Mouse (Mus musculus): Measurements from ENCODE around the gene Mpp2. TPM values are rescaled to one million over a fixed set of nuclear protein-coding genes. Genes with fewer than 3 reads are reported as not detected.
A peak's percentile ranks its signal among the peaks of the same experiment; 100 is the strongest.

The Mpp2 gene
- total and polyA plus RNA-seq, 2 experiments from 2014 or later, result 21.4 to 27.3 TPM

DNA sequence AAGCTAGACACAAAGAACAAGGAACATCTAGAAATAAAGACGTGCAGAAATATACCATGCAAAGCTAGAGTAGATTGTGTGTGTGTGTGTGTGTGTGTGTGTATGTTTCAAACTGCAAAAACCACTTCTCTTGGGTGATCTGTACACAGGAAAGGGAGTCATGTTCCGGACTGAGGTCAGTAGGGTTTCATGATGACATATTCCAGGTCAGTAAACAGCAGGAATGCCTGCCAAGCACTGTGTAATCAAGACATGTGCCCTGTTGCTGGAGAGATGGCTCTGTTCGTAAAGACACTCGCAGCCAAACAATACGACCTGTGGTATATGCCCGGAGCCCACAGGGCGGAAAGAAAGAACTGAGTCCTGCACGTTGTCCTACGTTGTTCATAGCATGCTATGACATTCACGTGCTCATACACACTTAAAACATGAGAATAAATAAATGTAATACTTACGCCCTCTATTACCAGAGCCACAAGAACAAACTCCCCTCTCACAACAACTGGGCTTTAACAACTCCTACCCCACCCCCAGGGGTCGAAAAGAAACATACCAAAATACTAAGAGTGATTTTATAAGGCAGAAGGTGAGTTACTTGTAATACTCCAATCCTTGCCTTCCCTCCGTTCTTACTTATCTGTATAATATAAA lies 48.7 kb downstream of the Mpp2 start:
- no peak for ATAC-seq
- TF ChIP-seq CTCF (IDR thresholded peaks at IDR 0.05; ENCODE audit: low read depth), result no peak
- H3K27ac ChIP-seq (ENCODE audit: low read depth, low read length), result no peak overlapping the region
- no peaks in the 10 kb centered on the region for H3K4me1 ChIP-seq (ENCODE audit: insufficient read depth)
- 65% methylated on average over 13 of the region's 13 CpGs for WGBS
- no peak for DNase-seq
- no peaks in the 10 kb centered on the region for H3K27me3 ChIP-seq (ENCODE audit: insufficient read depth, low read length)
- H3K36me3 ChIP-seq (ENCODE audit: insufficient read depth), result no peaks in the 10 kb centered on the region
- no peak overlapping the region for H3K4me3 ChIP-seq (ENCODE audit: low read depth, low read length)
- no peaks in the 10 kb centered on the region for H3K9me3 ChIP-seq (ENCODE audit: low read length)
- H3K9ac ChIP-seq, result no peak overlapping the region
- H3K4me2 ChIP-seq (ENCODE audit: low read depth), result no peak overlapping the region

DNA sequence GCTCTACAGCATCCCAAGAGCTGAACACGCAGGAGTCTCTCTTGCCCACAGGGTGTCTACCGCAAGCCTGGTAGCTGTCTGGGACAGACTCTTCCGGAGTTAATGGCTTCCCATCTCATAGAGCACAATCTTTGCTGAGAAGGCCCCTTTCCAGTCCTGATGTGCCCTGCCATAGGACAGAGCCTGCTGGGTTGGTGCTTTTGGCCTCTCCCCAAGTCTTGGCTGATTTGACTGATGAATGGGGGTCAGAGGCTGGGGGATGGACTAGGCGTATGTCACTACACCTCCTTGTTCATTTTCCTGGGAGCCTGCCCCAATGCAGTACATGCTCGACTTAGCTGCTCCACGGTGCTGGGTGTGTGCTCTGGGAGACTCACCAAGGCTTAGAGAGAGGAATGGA lies 50.5 kb downstream of the Mpp2 start:
- Histone ChIP-seq H3K4me1 (ENCODE audit: insufficient read depth) (no peaks in the 10 kb centered on the region), H3K27ac (ENCODE audit: low read depth, low read length) (no peak overlapping the region), H3K4me3 (ENCODE audit: low read depth, low read length) (no peak overlapping the region), H3K36me3 (ENCODE audit: insufficient read depth) (no peaks in the 10 kb centered on the region), H3K9ac (no peak overlapping the region), H3K27me3 (ENCODE audit: insufficient read depth, low read length) (no peaks in the 10 kb centered on the region), H3K4me2 (ENCODE audit: low read depth) (no peak overlapping the region), H3K9me3 (ENCODE audit: low read length) (no peaks in the 10 kb centered on the region)
- ATAC-seq (no peak), DNase-seq (no peak)
- TF ChIP-seq CTCF (IDR thresholded peaks at IDR 0.05; ENCODE audit: low read depth), result no peak
- WGBS, result 77% methylated on average over 6 of the region's 6 CpGs

- H3K4me1 ChIP-seq (ENCODE audit: insufficient read depth), result no peaks in the 10 kb centered on the region
- no peak for ATAC-seq
- WGBS, result 73% methylated on average over 7 of the region's 7 CpGs
- no peaks in the 10 kb centered on the region for H3K27me3 ChIP-seq (ENCODE audit: insufficient read depth, low read length)
- no peak for TF ChIP-seq CTCF (IDR thresholded peaks at IDR 0.05; ENCODE audit: low read depth)
- H3K36me3 ChIP-seq (ENCODE audit: insufficient read depth), result no peaks in the 10 kb centered on the region
- DNase-seq, result no peak
- no peak overlapping the region for H3K4me3 ChIP-seq (ENCODE audit: low read depth, low read length)
- no peak overlapping the region for H3K4me2 ChIP-seq (ENCODE audit: low read depth)
- no peak overlapping the region for H3K9ac ChIP-seq
- H3K27ac ChIP-seq (ENCODE audit: low read depth, low read length), result no peak overlapping the region
- no peaks in the 10 kb centered on the region for H3K9me3 ChIP-seq (ENCODE audit: low read length)
Measured at GRCm38 (mm10) chr11:102036336-102036735, 52.0 kb downstream of the Mpp2 start.

GRCm38 (mm10) chr11:102035456-102035960 lies 52.8 kb downstream of the Mpp2 start:
- H3K4me1 ChIP-seq (ENCODE audit: insufficient read depth), result no peaks in the 10 kb centered on the region
- no peak overlapping the region for H3K27ac ChIP-seq (ENCODE audit: low read depth, low read length)
- 76% methylated on average over 5 of the region's 5 CpGs for WGBS
- no peaks in the 10 kb centered on the region for H3K36me3 ChIP-seq (ENCODE audit: insufficient read depth)
- DNase-seq (no peak), ATAC-seq (no peak)
- no peaks in the 10 kb centered on the region for H3K27me3 ChIP-seq (ENCODE audit: insufficient read depth, low read length)
- H3K9ac ChIP-seq, result no peak overlapping the region
- H3K4me2 ChIP-seq (ENCODE audit: low read depth), result no peak overlapping the region
- H3K4me3 ChIP-seq (ENCODE audit: low read depth, low read length), result no peak overlapping the region
- TF ChIP-seq CTCF (IDR thresholded peaks at IDR 0.05; ENCODE audit: low read depth), result no peak
- no peaks in the 10 kb centered on the region for H3K9me3 ChIP-seq (ENCODE audit: low read length)

DNA sequence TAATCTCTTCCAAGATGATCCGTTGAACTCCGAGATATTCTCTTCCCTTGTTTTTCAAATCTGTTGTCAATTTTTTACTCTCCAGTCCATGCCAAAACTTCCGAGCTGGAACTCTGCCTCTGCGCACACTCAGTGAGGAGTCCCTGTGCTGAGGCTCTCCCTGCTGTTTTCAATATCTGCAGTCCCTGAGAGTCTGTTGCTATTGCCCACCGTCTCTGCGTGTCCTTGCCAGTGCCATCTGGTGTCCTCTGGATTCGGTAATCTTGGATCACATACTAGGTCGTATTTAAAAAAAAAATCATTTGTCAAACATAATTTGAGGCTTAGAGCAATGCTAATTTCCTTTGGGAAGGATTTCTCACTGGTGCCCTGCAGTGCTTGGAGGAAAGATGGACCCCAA lies 53.4 kb downstream of the Mpp2 start:
- peak; percentile 45 for DNase-seq
- WGBS, result 43% methylated on average over 8 of the region's 8 CpGs
- no peak overlapping the region for H3K4me2 ChIP-seq (ENCODE audit: low read depth)

GRCm38 (mm10) chr11:102033055-102033591 lies 55.2 kb downstream of the Mpp2 start:
- no peak for TF ChIP-seq CTCF (IDR thresholded peaks at IDR 0.05; ENCODE audit: low read depth)
- H3K9me3 ChIP-seq (ENCODE audit: low read length), result no peaks in the 10 kb centered on the region
- no peaks in the 10 kb centered on the region for H3K36me3 ChIP-seq (ENCODE audit: insufficient read depth)
- H3K4me2 ChIP-seq (ENCODE audit: low read depth), result no peak overlapping the region
- H3K4me1 ChIP-seq (ENCODE audit: insufficient read depth), result no peaks in the 10 kb centered on the region
- H3K9ac ChIP-seq, result no peak overlapping the region
- no peaks in the 10 kb centered on the region for H3K27me3 ChIP-seq (ENCODE audit: insufficient read depth, low read length)
- DNase-seq (no peak), ATAC-seq (no peak)
- no peak overlapping the region for H3K27ac ChIP-seq (ENCODE audit: low read depth, low read length)
- 91% methylated on average over 12 of the region's 12 CpGs for WGBS
- no peak overlapping the region for H3K4me3 ChIP-seq (ENCODE audit: low read depth, low read length)

More for the DNA sequence above, 53.4 kb downstream of the Mpp2 start:
- H3K4me3 ChIP-seq (ENCODE audit: low read depth, low read length), result no peak overlapping the region
- H3K36me3 ChIP-seq (ENCODE audit: insufficient read depth), result no peaks in the 10 kb centered on the region
- TF ChIP-seq CTCF (IDR thresholded peaks at IDR 0.05; ENCODE audit: low read depth), result no peak
- H3K9ac ChIP-seq, result no peak overlapping the region
- no peaks in the 10 kb centered on the region for H3K27me3 ChIP-seq (ENCODE audit: insufficient read depth, low read length)
- no peaks in the 10 kb centered on the region for H3K9me3 ChIP-seq (ENCODE audit: low read length)
- no peak overlapping the region for H3K27ac ChIP-seq (ENCODE audit: low read depth, low read length)
- peak; percentile 34; the same call in 1 of the 2 replicates for ATAC-seq
- no peaks in the 10 kb centered on the region for H3K4me1 ChIP-seq (ENCODE audit: insufficient read depth)

DNA sequence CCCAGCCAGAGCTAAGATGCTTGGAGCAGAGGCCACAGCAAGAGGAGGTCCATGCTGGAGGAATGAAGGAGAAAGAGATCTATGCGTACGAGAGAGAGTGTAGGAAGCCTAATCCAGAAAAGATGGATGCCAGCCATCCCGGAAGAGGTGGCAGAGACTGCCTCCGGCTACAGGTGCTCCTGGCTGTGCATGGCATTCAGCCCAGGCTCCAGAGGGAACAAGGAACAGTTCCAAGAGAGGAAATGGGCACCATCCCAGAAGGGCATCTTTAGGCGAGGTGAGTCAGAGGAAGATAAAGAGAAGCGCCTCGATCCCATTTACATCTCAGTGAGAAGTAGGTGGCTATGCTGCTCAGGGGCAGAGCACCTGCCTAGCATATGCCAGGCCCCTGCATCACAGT lies 57.2 kb downstream of the Mpp2 start:
- no peak for DNase-seq
- no peak for TF ChIP-seq CTCF (IDR thresholded peaks at IDR 0.05; ENCODE audit: low read depth)

More for the DNA sequence above, 57.2 kb downstream of the Mpp2 start:
- Histone ChIP-seq H3K36me3 (ENCODE audit: insufficient read depth) (no peaks in the 10 kb centered on the region), H3K9ac (no peak overlapping the region), H3K4me3 (ENCODE audit: low read depth, low read length) (no peak overlapping the region), H3K27ac (ENCODE audit: low read depth, low read length) (no peak overlapping the region), H3K9me3 (ENCODE audit: low read length) (no peaks in the 10 kb centered on the region), H3K27me3 (ENCODE audit: insufficient read depth, low read length) (no peaks in the 10 kb centered on the region), H3K4me1 (ENCODE audit: insufficient read depth) (0 out of 2 replicates have a peak, but pooled peaks cover 7% of the 10 kb centered on the region), H3K4me2 (ENCODE audit: low read depth) (no peak overlapping the region)
- ATAC-seq, result no peak
- WGBS, result 48% methylated on average over 7 of the region's 7 CpGs
